Mouse (Mus musculus) left cerebral cortex, postnatal 10 days (tissue): ENCODE measurements at regions not wholly inside any gene's neighbourhood (a gene's known extent, or its start where the extent isn't known, plus 50 kb on each side); places are given as distances from the start of the nearest gene placed in this dataset.
A peak's percentile ranks its signal among the peaks of the same experiment; 100 is the strongest.
"Not testable (repeated sequence)": the region's sequence is repeated elsewhere in the genome, so short reads cannot be mapped to it uniquely, and the experiment has no call there.

Experiments used
- DNase-seq, 2 experiments: peaks; one replicate each; pipeline ENCODE4 v3.0.0; 2021 to 2022; ENCODE audit warnings: low spot score in 2 of 2, mixed read lengths in 1 of 2; ENCODE audit errors: extremely low spot score in 1 of 2
- intact Hi-C: fragments of 180-260 bp; cut with DNase I; formaldehyde crosslinking; loops from one replicate; pipeline ENCODE4 v1.15.1; 2025

DNA sequence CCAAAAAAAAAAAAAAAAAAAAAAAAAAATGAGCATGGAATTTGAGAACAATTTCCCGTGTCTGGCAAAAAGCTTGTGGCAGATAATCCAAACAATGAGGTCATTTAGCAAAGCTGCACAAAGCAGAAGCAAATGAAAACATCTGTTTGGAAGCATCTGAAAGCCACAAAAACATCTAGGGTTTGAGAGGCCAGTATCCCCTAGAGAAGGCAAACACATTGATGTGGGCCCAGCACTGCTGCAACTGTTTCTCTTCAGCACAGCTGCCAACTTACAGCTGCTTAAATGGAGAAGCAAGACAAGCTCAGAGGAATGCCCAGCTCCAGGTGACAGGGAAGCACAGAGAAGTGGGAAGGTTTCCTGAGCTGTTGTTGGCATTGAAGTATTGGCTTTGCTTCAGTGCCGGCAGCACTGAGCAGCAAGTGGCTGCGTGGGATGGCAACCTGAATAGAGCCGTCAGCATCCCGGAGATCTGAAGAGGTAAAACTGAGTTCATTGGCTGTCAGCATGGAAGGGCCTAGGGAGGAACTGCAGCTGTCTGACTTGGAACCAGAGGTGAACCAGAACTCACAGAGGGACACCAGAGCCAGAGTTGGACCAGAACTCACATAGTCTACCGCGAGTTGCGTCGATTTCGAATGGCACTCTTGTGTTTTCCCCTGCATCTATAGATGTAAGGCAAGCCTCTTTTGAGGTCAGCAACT is 193.8 kb upstream of the Gm17728 start:
- no peak for DNase-seq
- intact Hi-C loops: no loop called here

GRCm38 (mm10) chr17:9235141-9235571 is 186.7 kb upstream of the Gm17728 start:
- intact Hi-C loops: no loop called here
- DNase-seq: peak in 1 of 2 experiments; percentile 45

DNA sequence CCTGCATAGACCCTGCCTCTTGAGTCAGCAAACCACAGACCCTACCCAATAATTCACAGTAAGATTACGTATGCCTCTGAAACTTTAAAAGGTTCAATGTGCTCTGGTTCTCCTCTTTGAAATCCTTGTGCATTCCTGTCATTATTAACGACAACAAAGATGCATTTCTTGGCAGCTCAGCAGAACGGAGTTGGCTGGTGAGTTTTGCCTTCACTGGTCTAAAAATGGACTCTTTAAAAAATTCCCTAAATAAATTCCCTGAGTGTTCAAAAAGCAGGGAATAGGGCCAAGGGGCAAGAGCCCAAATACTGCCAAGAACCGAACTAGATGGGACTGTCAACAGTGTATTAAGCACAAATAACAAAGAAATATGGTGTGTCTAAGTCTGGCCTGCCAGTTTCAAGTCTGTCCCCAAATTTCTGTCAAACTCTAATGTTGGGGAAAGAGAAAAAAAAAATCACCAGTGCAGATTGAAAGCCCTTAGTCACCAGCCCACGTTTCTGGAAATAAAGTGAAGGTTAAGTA is 163.2 kb upstream of the Gm17728 start:
- peak in 1 of 2 experiments; percentile 27 for DNase-seq
- intact Hi-C loops: no loop called here

DNA sequence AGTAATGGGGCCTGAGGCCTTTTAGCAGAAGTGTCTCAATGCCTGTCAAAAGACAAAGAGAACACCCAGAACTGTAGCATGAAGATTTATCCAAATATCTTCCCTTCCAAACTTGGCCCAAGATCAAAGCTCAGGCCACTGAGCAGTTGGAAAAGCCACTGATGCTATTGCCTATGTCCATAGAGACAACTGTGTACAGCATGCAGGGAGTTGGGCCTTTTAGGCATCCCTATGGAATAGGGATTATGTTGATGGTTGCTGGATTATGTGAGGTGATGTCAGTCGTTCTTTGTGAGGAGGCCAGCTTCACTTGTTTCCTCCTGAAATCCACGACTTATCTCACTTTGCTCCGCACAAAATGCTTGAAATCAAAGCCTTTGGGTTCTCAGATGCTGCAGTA is 153.1 kb upstream of the Gm17728 start:
- intact Hi-C loops: no loop called here
- no peak for DNase-seq

GRCm38 (mm10) chr17:9278046-9278445 is 143.8 kb upstream of the Gm17728 start:
- intact Hi-C loops, DNase-seq: not testable (repeated sequence)

DNA sequence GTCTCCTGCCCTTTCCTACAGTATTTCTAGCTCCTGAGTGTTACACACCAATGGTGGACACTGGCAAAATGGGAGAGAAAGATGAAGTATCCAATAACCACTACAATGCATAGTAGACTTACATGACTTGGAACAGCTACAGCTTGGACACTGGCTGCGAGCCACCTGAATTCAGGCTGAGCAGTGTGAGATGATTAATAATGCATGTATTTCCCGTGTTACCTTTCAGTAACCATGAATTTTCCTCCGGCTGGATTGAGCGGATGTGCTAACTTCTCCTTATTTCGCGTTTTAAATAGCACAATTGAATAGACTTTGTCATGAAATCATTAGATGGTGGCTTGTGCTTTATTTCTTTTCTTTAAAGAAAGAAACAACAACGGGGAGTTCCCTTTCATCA is 142.4 kb upstream of the Gm17728 start:
- intact Hi-C loops: no loop called here
- no peak for DNase-seq

- intact Hi-C loops: no loop called here
Measured at GRCm38 (mm10) chr17:9281891-9282290, 140.0 kb upstream of the Gm17728 start.

DNA sequence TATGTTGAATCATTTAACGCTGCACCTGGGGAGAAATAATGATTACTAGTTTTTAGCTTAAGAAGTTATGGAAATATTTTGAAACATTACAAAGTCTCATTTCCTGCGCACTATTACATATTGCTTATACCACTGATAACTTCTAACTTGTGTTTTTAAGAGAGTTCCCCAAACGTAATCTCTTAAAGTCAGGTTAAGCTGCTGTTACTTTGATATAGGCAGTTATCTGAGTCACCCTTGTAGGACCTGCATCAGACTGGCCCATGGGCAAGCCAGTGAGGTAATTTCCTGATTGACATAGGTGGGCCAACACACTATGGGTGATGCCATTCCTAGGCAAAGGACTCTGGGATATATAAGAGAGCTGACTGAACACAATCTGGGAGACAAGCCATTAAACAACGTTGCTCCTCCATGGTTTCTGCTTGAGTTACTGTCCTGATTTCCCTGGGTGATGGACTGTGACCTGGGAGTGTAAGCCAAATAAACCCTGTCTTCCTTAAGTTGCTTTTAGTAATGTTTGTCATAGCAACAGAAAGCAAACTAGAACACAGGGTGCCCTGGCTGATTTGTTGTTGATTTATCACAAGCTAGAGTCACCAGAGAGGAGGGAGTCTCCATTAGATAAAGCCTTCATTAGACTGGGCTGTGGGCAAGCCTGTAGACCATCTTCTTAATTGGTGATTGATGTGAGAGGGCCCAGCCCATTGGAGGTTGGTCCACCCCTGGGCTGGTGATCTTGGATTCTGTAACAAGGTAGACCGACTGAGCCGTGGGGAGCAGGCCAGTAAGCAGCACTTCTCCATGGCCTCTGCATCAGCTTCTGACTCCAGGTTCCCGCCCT is 139.3 kb upstream of the Gm17728 start:
- intact Hi-C loops: no loop called here
- DNase-seq: no peak

More at GRCm38 (mm10) chr17:9281891-9282290, 140.0 kb upstream of the Gm17728 start:
- no peak for DNase-seq

GRCm38 (mm10) chr17:9286431-9286830 is 135.4 kb upstream of the Gm17728 start:
- no peak for DNase-seq
- intact Hi-C loops: no loop called here

- DNase-seq: no peak
- intact Hi-C loops: no loop called here
Measured at GRCm38 (mm10) chr17:9286834-9287233, 135.0 kb upstream of the Gm17728 start.

GRCm38 (mm10) chr17:9287682-9288081 is 134.2 kb upstream of the Gm17728 start:
- no peak for DNase-seq
- intact Hi-C loops: no loop called here

GRCm38 (mm10) chr17:9291601-9292000 is 130.3 kb upstream of the Gm17728 start:
- intact Hi-C loops: no loop called here
- no peak for DNase-seq

- intact Hi-C loops: no loop called here
- no peak for DNase-seq
Measured at GRCm38 (mm10) chr17:9292296-9292695, 129.6 kb upstream of the Gm17728 start.

DNA sequence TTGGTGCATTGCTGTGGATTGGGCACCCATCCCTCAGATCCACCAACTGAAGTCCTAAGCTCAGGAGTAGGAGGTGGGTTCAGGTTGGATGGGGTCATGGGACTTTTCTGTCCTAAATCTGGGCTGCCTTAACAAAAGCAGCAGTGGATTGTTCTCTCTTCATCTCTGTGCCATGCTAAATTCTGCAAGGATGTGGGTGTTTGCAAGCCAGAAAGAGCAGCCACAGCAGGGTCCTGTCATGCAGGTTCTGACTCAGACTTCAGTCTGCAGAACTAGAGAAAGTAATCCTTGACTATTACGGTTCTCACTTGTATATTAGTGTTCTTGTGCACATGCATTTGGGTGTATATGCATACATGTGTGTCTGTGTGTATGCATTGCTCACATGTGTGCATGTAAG is 125.5 kb upstream of the Gm17728 start:
- no peak for DNase-seq
- intact Hi-C loops: no loop called here

GRCm38 (mm10) chr17:9298231-9298630 is 123.6 kb upstream of the Gm17728 start:
- DNase-seq: no peak
- intact Hi-C loops: no loop called here

DNA sequence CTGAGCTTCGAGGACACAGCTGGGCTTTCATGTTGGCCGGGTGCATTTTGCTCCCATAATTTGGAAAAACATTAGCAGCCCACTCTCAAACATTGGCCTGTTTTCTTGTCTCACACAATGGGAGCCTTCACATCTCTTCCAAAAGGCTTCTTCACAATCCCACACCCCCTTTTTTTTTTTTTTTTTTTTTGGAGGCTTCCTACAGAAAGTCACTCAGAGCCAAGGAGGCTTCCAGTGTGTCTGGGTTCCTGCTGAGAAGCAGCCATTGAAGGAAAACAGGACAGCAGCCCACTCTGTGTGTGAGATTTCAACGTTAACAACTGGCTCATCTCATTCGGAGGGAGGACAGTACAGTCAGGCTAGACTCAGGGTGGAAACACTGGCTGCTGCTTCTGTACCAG is 120.8 kb upstream of the Gm17728 start:
- intact Hi-C loops: no loop called here
- peak in 1 of 2 experiments; percentile 23 for DNase-seq

- no peak for DNase-seq
- intact Hi-C loops: no loop called here
Measured at GRCm38 (mm10) chr17:9308507-9308906, 113.4 kb upstream of the Gm17728 start.

DNA sequence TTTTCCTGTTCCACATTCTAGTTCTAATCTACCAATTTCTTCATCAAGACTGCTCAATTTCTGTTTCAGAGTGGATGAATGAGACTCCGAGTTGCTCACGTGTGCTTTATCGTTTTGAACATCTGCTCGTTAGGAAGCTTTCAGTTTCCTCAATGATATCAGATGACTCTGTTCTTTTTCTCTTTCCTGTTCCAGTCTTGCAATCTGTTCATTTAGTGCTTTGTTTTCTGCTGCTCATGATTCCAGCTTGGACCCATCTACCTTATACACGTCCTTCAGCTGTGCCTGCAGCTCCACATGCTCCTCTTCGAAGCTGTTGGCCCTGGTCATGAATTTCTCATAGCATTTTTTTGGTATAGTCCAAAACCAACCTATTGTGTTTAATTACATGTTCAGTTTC is 99.1 kb upstream of the Gm17728 start:
- intact Hi-C loops: no loop called here
- DNase-seq: no peak

GRCm38 (mm10) chr17:9328886-9329455 is 92.9 kb upstream of the Gm17728 start:
- DNase-seq: no peak
- intact Hi-C loops: no loop called here
